Mouse (Mus musculus): ENCODE measurements around the gene Disp2.

Disp2 gene

GRCm38 (mm10) chr2:118779504-118780480 is at the start of gene Disp2:
Gene Disp2, plus strand, starts transcription at chr2:118779719.
- DNase-seq: peak; percentile 94

- no peak for DNase-seq
Observed at GRCm38 (mm10) chr2:118729816-118730621, 49.5 kb upstream of the Disp2 start.

GRCm38 (mm10) chr2:118730622-118730915 is 49.0 kb upstream of the Disp2 start:
- peak; percentile 75 for DNase-seq

- DNase-seq: no peak
Observed at GRCm38 (mm10) chr2:118731981-118732380, 47.5 kb upstream of the Disp2 start.

- no peak for DNase-seq
Observed at GRCm38 (mm10) chr2:118733341-118733740, 46.2 kb upstream of the Disp2 start.

GRCm38 (mm10) chr2:118740341-118740740 is 39.2 kb upstream of the Disp2 start:
- no peak for DNase-seq

GRCm38 (mm10) chr2:118741183-118741582 is 38.3 kb upstream of the Disp2 start:
- no peak for DNase-seq

- no peak for DNase-seq
Observed at GRCm38 (mm10) chr2:118743261-118743943, 36.1 kb upstream of the Disp2 start.

- no peak for DNase-seq
Observed at GRCm38 (mm10) chr2:118744621-118745020, 34.9 kb upstream of the Disp2 start.

- DNase-seq: peak; percentile 94
Observed at GRCm38 (mm10) chr2:118745232-118745884, 34.2 kb upstream of the Disp2 start, which contains the start of gene Inafm2. Gene Inafm2, plus strand, starts transcription at chr2:118745758.

- DNase-seq: peak; percentile 42
Observed at GRCm38 (mm10) chr2:118745915-118746901, 33.3 kb upstream of the Disp2 start.

GRCm38 (mm10) chr2:118747301-118747960 is 32.1 kb upstream of the Disp2 start:
- no peak for DNase-seq

GRCm38 (mm10) chr2:118749341-118749884 is 30.1 kb upstream of the Disp2 start:
- no peak for DNase-seq

GRCm38 (mm10) chr2:118750476-118750875 is 29.0 kb upstream of the Disp2 start:
- no peak for DNase-seq

- DNase-seq: no peak
Observed at GRCm38 (mm10) chr2:118751896-118752791, 27.4 kb upstream of the Disp2 start.

GRCm38 (mm10) chr2:118752792-118753108 is 26.8 kb upstream of the Disp2 start:
- DNase-seq: no peak

- no peak for DNase-seq
Observed at GRCm38 (mm10) chr2:118754143-118754542, 25.4 kb upstream of the Disp2 start.

GRCm38 (mm10) chr2:118755407-118755806 is 24.1 kb upstream of the Disp2 start:
- DNase-seq: no peak

GRCm38 (mm10) chr2:118756103-118756502 is 23.4 kb upstream of the Disp2 start:
- DNase-seq: no peak

- DNase-seq: no peak
Observed at GRCm38 (mm10) chr2:118759828-118760227, 19.7 kb upstream of the Disp2 start.
